Mouse (Mus musculus) gastrocnemius, postnatal 36 days (tissue): ENCODE measurements around the gene Aldh4a1. TPM values are rescaled to one million over a fixed set of nuclear protein-coding genes. Genes with fewer than 3 reads are reported as not detected.
A peak's percentile ranks its signal among the peaks of the same experiment; 100 is the strongest.

Experiments
- DNase-seq, 2 experiments: peaks; one replicate each; pipeline ENCODE4 v3.0.0; 2022
- intact Hi-C: fragments of 180-260 bp; cut with DNase I; formaldehyde crosslinking; loops from one replicate; pipeline ENCODE4 v1.15.1; 2025
- total RNA-seq, 2 experiments: library from RNA; stranded (reverse); gene quantifications; 2 replicates each; pipeline ENCODE4 v1.2.3; 2021

Gene Aldh4a1
- total RNA-seq, 2 experiments from 2014 or later = 63.9 to 75.8 TPM

DNA sequence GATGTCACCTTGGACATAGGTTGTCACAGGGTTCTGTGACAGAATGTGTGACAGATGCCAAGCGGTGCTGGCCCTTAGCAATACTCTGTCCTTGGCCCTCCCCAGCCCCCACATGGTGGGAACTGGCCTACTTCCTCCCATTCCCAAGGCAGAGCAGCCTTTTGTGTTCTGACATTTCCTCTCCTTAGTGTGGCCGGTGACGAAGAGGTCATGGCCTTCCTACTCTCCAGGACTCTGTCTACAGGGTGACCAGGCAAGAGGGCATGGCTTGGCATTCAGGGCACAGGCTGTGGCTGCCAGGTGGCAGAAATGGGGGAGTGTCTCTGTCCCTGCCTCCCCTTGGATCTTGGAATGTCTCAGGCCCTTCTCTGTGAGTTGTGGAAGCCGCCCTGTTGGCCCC lies 35.3 kb upstream of the Aldh4a1 start:
- DNase-seq = no peak
- intact Hi-C loops = no loop called here

DNA sequence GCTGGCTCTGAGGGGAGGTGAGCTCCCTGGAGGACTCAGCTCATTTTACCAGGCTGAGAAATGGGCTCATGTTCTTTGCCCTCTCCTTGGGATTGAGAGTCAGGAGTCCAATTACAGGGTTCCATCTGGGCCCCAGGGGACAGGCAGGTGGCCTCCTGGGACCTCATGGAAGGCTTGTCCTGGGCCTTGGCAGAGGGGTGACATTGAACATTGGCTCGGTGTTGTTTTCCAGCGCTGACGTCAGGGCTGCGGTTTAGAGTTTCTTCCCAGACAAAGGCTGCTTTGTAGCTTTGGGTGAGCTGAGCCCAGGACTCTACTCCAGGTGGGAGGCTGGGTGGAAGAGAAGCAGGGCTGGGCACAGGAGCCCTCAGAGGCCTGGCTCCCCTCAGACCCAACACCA lies 34.9 kb upstream of the Aldh4a1 start:
- DNase-seq = no peak
- intact Hi-C loops = no loop called here

DNA sequence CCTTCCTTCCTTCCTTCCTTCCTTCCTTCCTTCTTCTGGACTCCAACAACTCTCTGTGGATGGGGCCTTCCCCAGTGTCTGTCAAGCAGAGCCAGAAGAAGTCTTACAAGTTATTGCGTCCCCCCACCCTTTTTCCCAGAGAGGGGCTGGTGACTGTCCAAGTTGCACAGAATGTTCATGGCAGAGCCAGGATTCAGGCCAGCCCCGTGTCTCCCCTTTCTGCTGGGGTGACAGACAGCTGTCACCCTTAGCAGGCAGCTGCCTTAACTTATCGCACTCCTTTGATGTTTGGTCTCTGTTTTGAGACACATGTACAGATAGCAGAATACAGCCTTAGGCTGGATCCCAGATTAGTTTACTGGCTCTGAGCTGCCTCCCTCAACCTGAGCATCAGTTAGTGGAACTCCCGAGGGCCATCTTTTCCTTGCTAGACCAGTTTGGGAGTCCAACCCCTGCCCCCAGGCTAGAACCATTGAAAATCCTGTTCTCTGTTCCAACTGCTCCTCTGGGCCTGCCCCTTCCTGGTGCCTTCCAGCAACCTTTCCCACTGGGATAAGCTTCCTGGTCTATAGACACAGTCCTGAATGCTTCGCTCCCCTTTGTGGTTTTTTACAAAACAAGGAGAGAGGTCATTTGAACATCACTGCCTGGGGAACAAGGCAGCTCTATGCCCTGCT lies 33.2 kb upstream of the Aldh4a1 start:
- intact Hi-C loops = no loop called here
- no peak for DNase-seq

- intact Hi-C loops = no loop called here
- DNase-seq = no peak
Measured at GRCm38 (mm10) chr4:139590446-139590845, 32.2 kb upstream of the Aldh4a1 start.

DNA sequence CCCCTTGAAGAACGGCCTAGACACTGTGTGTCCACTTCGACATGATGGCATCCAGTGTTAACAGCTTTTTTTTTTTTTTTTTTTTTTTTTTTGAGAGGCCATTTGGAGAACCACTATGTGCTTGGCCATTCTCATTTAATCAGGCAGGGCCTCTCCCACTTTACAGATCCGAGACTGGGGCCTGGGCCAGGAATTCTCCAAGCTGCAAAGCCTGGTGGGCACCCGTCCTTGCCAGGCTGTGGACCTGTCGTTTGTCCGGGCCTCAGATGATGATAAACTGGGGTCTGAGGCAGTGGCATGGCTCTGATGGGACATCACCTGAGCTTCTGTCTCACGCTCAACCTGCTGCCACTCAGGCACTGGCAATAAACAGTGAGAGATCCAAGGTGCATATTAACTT lies 29.8 kb upstream of the Aldh4a1 start:
- intact Hi-C loops = no loop called here

DNA sequence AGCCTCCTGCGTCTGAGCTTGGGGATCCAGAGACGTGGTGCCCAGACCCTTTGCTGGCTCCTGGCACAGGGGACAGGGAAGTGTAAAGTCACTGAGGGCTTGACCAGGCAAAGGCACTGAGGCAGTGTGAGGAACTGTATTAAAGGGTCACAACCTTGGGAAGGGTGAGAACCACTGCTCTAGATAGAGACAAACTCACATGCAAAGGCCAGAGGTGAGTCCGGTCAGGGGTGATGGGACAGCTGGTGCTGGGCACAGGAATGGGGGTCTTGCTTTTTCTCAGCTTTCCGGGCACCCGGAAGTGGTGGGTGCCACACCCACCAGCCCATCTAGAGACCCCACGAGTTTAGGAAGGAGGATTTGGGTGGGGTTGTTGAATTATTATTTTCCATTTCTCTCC lies 29.3 kb upstream of the Aldh4a1 start:
- intact Hi-C loops = no loop called here
- no peak for DNase-seq

More for the DNA sequence above, 29.8 kb upstream of the Aldh4a1 start:
- no peak for DNase-seq

DNA sequence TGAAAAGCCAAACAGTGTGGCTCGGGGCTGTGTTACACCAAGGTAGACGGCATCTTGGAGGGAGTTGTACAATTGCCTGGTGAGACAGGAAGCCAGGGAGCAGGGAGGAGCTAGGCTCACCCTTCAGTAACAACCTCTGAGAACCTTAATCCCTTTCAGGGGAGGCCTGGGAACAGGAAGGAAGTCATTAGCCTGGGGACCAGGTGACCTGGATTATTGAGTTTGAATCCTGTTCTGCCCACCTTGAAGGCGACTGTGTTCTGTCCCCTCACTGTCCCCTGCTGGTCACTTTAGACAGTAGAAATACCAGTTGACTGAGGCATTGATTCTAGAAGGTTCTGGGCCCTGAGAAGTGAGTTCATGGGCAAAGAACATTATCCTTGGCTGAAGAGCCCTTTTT lies 28.6 kb upstream of the Aldh4a1 start:
- no peak for DNase-seq
- intact Hi-C loops = no loop called here

GRCm38 (mm10) chr4:139596715-139597114 lies 26.0 kb upstream of the Aldh4a1 start:
- no peak for DNase-seq
- intact Hi-C loops = no loop called here

DNA sequence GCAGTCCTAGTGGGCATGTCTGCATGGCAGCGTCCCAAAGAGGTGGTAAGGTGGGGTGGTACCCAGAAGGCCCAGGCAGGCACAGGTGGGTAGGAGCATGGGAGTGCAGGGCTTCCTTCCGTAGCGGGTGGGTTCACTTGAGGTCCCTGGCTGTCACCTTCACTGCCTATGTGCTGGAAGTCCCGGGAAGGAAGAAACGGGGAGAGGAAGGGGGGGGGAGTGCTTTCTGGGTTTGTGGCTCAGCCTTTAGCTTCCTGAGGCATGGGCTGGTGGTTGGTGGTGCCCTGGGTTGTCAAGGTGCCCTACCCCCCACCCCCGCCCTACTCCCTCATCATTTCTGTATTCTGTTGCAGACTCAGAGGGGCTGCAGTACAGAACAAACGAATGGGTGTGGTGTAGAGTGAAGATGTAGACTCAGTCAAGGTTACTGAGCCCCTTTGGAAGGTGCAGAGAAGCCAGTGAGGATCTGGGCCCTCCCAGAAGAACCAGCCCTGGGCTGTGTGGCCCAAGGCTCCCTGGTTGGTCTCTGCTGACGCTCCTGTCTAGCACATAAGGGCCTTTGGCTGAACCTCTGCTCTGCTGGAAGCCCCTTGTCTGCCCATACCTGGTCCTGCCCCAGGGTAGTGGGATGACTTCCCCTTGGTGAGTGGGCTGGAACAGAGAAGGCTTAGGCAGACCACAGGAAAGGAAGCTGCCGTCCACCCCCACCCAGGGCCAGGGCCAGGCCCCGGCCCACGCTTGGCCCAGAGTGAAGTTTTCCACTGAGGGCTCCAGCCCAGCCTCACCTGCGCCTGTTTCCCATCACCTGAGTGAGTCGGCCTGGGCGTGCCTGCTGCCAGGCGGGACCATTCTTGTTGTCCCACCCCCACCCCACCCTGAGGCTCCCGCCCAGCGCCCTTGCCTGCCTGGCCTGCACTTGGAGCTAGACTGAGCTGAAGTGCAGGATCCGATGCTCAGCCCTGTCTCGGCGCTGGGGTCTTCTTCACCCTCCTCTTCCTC lies 25.1 kb upstream of the Aldh4a1 start:
- DNase-seq = no peak
- intact Hi-C loops = no loop called here

GRCm38 (mm10) chr4:139598356-139598755 lies 24.3 kb upstream of the Aldh4a1 start:
- intact Hi-C loops = no loop called here
- no peak for DNase-seq

- peak; percentile 67 to 82 for DNase-seq
- intact Hi-C loops = no loop called here
Measured at GRCm38 (mm10) chr4:139598950-139599518, 23.6 kb upstream of the Aldh4a1 start.

GRCm38 (mm10) chr4:139601519-139602356 lies 20.9 kb upstream of the Aldh4a1 start:
- no peak for DNase-seq
- intact Hi-C loops = no loop called here

DNA sequence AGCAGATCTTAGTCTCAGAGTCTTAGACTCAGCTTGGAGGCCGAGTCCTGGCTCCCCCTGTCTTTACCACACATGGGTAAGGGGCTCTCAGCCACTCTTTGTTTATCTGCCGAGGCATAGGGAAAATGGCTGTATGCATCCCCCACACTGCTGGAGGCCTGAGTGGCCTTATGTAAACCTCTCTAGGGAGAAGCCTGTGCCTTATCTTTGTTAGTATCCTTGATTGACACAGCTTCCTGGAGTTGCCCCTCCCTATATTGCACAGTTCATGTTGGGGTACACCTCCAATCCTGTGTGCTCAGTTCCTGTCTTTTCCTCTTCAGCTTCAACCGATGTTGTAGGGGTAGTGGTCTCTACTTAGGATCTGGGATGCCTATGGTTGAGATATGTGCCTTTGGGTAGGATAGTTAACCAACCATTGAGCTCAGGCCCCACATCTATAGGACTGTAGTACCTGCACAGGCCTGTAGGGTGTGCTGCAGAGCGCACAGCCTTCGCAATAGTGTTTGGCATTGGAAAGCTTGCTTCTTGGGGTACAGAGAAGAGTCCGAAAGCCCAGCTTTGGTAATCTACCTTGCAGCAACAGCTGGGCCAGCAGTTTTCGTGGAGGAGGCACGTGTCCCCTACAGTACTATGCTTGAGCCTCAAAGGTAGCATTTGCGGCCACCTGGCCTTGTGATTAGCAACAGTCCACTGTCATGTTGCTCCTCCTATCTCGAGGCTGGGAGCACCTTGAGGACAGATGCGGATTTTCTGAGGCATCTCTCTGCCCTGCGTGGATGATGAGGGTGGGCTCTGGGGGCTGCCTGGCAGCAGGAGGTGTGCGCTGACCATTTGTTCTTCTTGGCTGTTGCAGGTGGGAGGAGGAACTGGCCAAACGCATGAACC lies 20.1 kb upstream of the Aldh4a1 start, which contains the start of gene Gm21969:
Gene Gm21969 (plus strand): TSS at position 830 of the 888 bp plus-strand sequence.
- intact Hi-C loops = no loop called here
- no peak for DNase-seq

- DNase-seq = no peak
- intact Hi-C loops = no loop called here
Measured at GRCm38 (mm10) chr4:139605216-139605615, 17.4 kb upstream of the Aldh4a1 start.

DNA sequence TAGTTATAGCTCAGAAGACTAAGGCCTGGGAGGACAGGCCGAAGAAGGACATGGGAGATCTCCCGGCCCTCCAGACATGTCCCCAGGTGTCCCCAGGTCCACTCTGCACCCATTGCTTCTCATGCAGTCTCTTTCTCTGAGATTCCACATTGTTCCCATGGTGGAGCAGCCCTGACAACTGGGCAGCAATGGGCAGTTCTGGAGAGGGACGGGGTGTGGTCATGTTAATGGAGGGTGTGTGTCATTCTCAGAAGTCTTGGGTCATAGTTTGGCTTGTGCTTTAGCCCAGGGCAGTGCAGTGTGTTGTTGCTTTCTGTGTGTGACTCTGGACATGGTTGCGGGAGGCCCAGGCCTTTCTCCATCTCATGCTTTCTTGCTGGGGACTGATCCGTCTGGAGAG lies 15.9 kb upstream of the Aldh4a1 start:
- intact Hi-C loops = no loop called here
- DNase-seq = no peak

- no peak for DNase-seq
- intact Hi-C loops = no loop called here
Measured at GRCm38 (mm10) chr4:139608975-139609374, 13.7 kb upstream of the Aldh4a1 start.

DNA sequence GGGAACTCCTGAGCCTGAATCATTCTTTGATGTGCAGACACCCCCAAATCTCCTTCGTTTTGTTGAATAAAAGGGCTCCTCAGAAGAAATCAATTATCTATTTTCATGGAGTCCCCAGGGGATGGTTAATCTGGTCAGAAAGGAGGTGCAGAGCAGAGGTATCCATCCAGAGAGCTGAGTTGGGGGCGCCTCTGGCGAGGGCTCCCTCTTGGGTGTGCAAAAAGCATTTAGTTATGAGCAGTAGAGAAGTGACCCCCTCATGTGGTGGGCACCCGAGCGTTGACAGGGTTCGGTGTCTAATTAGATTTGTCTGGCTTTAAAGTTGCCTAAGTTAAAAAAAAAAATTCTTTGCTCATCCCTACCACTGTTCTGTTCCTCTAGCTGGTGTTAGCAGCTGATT lies 11.7 kb upstream of the Aldh4a1 start:
- DNase-seq = no peak
- intact Hi-C loops = loop anchor here (2.0 to 5.0 kb wide), 2 partner anchors 39 to 140 kb away; no protein-coding TSS in a partner anchor

DNA sequence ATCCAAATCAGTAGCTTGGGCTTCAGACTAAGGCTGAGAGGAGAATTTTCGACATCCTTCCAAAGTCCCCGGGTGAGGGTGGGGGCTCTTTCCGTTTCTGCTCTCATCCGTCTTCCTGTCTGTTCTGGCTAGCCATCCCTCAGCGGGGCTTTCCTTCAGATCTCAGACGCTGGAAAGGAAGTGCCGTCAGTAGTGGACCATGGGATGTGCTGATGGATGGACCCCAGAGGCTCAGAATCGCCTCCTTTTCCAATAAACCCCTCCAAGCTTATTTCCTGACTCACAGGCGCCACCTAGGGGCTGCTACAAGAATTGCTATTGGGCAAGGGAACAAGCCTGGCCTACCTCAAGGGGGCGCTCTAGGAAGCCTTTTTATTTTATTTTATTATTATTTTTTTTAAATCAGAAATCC lies 11.1 kb upstream of the Aldh4a1 start:
- intact Hi-C loops = loop anchor here (2.0 to 5.0 kb wide), 2 partner anchors 39 to 141 kb away; no protein-coding TSS in a partner anchor

More for the DNA sequence above, 11.1 kb upstream of the Aldh4a1 start:
- DNase-seq = peak; percentile 79 to 84
